Mouse (Mus musculus) lung, embryonic 16.5 days (tissue): ENCODE data around the gene Dpm3. TPM values are rescaled to one million over a fixed set of nuclear protein-coding genes. Genes with fewer than 3 reads are reported as not detected.

Experiments
- microRNA counts: library from miRNA; unstranded; fragments of <30 nt; microRNA quantifications from one replicate; lab custom pipeline; 2016
- microRNA-seq: library from miRNA; unstranded; fragments of <30 nt; microRNA quantifications from one replicate; pipeline ENCODE4, GENCODE M21; 2016
- polyA plus RNA-seq: library from polyadenylated mRNA; unstranded; fragments of >200 nt; fragmentation: Nextera tagmentation; extraction: Ambion mirVana; gene quantifications from 2 replicates; pipeline ENCODE4 v1.2.1, GENCODE M21; 2015

Dpm3 gene
- polyA plus RNA-seq, 1 experiment from 2014 or later, result 135 TPM

MicroRNAs within 50 kb of the gene (microRNA counts, 519-probe panel; counts per million panel counts)
- 2,416 counts per million, percentile 43 among the panel's probes with 10 or more counts for microRNA mmu-miR-92b (lab: Ali Mortazavi, UCI)

Small RNA genes within 50 kb of the gene (microRNA-seq; reads per million reads assigned to microRNA genes)
- 2,165 reads per million, percentile 82 among the genes with 10 or more reads in this experiment for gene Mir92b

Other genes with a start within 250 kb of the Dpm3 start
- gene Rusc1, start 166.0 kb upstream of the Dpm3 start, polyA plus RNA-seq, result 19.7 and 19.8 TPM in 2 replicates
- not detected in 2 replicates for gene Gm43738, start 158.3 kb upstream of the Dpm3 start, polyA plus RNA-seq
- gene Fdps, start 157.4 kb upstream of the Dpm3 start, polyA plus RNA-seq, result 132 and 137 TPM in 2 replicates
- 0.18 and 1.3 TPM in 2 replicates for gene Pklr, start 123.2 kb upstream of the Dpm3 start, polyA plus RNA-seq
- 1.1 and 1.6 TPM in 2 replicates for gene Hcn3, start 99.2 kb upstream of the Dpm3 start, polyA plus RNA-seq
- gene Clk2, start 94.6 kb upstream of the Dpm3 start, polyA plus RNA-seq, result 22.7 and 25.1 TPM in 2 replicates
- gene Scamp3, start 81.9 kb upstream of the Dpm3 start, polyA plus RNA-seq, result 109 and 115 TPM in 2 replicates
- gene Fam189b, start 76.2 kb upstream of the Dpm3 start, polyA plus RNA-seq, result 19.4 and 22.2 TPM in 2 replicates
- 46.4 and 47.1 TPM in 2 replicates for gene Gba, start 56.4 kb upstream of the Dpm3 start, polyA plus RNA-seq
- 57.7 and 65.4 TPM in 2 replicates for gene Thbs3, start 44.2 kb upstream of the Dpm3 start, polyA plus RNA-seq
- 174 and 188 TPM in 2 replicates for gene Mtx1, start 32.3 kb upstream of the Dpm3 start, polyA plus RNA-seq
- gene Muc1, start 30.3 kb upstream of the Dpm3 start, polyA plus RNA-seq, result 151 and 162 TPM in 2 replicates
- gene Krtcap2, start 13.4 kb upstream of the Dpm3 start, polyA plus RNA-seq, result 304 and 314 TPM in 2 replicates
- gene Trim46, start 13.0 kb upstream of the Dpm3 start, polyA plus RNA-seq, result 7.2 and 7.7 TPM in 2 replicates
- gene Slc50a1, start 11.2 kb downstream of the Dpm3 start, polyA plus RNA-seq, result 65.7 and 66.7 TPM in 2 replicates
- gene Efna1, start 21.8 kb downstream of the Dpm3 start, polyA plus RNA-seq, result 97.2 and 104 TPM in 2 replicates
- gene Efna3, start 63.6 kb downstream of the Dpm3 start, polyA plus RNA-seq, result 7.1 and 7.5 TPM in 2 replicates
- gene Efna4, start 78.7 kb downstream of the Dpm3 start, polyA plus RNA-seq, result 19.8 and 24.7 TPM in 2 replicates
- 75.1 and 76.0 TPM in 2 replicates for gene Adam15, start 90.6 kb downstream of the Dpm3 start, polyA plus RNA-seq
- gene Dcst2, start 102.6 kb downstream of the Dpm3 start, polyA plus RNA-seq, result 0.06 TPM in 1 of 2 replicates, not detected in the other
- 0.13 and 0.53 TPM in 2 replicates for gene Dcst1, start 105.9 kb downstream of the Dpm3 start, polyA plus RNA-seq
- gene Zbtb7b, start 135.4 kb downstream of the Dpm3 start, polyA plus RNA-seq, result 4.8 and 5.9 TPM in 2 replicates
- 0.21 TPM in 1 of 2 replicates, not detected in the other for gene Lenep, start 143.4 kb downstream of the Dpm3 start, polyA plus RNA-seq
- gene Flad1, start 152.5 kb downstream of the Dpm3 start, polyA plus RNA-seq, result 24.0 and 26.9 TPM in 2 replicates
- gene Cks1b, start 159.0 kb downstream of the Dpm3 start, polyA plus RNA-seq, result 490 and 518 TPM in 2 replicates
- gene Shc1, start 159.1 kb downstream of the Dpm3 start, polyA plus RNA-seq, result 110 and 114 TPM in 2 replicates
- 31.5 and 33.3 TPM in 2 replicates for gene Pygo2, start 170.9 kb downstream of the Dpm3 start, polyA plus RNA-seq
- gene Pbxip1, start 177.3 kb downstream of the Dpm3 start, polyA plus RNA-seq, result 35.8 and 38.3 TPM in 2 replicates
- gene Pmvk, start 195.2 kb downstream of the Dpm3 start, polyA plus RNA-seq, result 44.4 and 50.0 TPM in 2 replicates